In genomic region chr19:13812823-13813222, GRCm38 (mm10) we compare ENCODE assay signal across 1 mouse cellular context.
TF ChIP-seq lines count a peak whose summit lies in the region.

No protein-coding gene starts in this region.

TF ChIP-seq in MEL, 35 proteins besides CTCF, POLR2A, EP300 and RAD21:
- TF ChIP-seq SMC3 (IDR thresholded peaks at IDR 0.05; ENCODE audit: low read depth, low read length) (peak; percentile 60), ZC3H11A (IDR thresholded peaks at IDR 0.05; ENCODE audit: low read depth, low read length) (peak; percentile 53), TBP (IDR thresholded peaks at IDR 0.05; ENCODE audit: low read depth, low read length) (no peak)
